Mouse (Mus musculus): ENCODE results near the gene Tesc. TPM values are rescaled to one million over a fixed set of nuclear protein-coding genes. Genes with fewer than 3 reads are reported as not detected.

Tesc gene
- polyA plus RNA-seq, 1 experiment: not detected

DNA sequence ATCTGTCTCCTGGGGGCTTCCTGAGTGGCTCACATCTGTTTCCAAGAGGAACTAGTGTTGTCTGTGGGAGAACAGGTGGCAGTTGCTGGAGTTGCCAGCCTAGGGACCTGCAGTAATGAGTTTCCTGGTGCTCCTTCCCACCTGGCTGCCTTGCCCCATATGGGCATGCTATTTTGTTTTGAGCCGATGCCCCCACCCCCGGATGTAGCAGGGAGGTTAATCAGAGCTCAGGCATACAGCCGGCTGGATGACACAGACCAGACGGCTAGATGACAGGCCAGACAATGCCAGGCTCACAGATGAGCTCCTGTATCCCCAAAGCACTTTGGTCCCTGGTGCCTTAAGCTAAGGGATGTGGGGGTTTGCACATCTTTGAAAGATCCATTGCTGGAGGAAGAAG is 5.8 kb downstream of the Tesc start:
- Histone ChIP-seq H3K4me1 (ENCODE audit: control insufficient read depth, insufficient read depth, low read length) (peaks cover 52% of the 10 kb centered on the region), H3K27ac (ENCODE audit: insufficient read depth, low read depth, low read length) (no peak overlapping the region), H3K4me3 (ENCODE audit: insufficient read depth, low read depth, low read length) (no peak overlapping the region)
- TF ChIP-seq POLR2A (IDR thresholded peaks at IDR 0.05; ENCODE audit: insufficient read depth, low read depth, low read length) (no peak), CTCF (IDR thresholded peaks at IDR 0.05; ENCODE audit: insufficient read depth, low read depth, low read length) (no peak)
- WGBS: 62% methylated on average over 4 of the region's 4 CpGs

DNA sequence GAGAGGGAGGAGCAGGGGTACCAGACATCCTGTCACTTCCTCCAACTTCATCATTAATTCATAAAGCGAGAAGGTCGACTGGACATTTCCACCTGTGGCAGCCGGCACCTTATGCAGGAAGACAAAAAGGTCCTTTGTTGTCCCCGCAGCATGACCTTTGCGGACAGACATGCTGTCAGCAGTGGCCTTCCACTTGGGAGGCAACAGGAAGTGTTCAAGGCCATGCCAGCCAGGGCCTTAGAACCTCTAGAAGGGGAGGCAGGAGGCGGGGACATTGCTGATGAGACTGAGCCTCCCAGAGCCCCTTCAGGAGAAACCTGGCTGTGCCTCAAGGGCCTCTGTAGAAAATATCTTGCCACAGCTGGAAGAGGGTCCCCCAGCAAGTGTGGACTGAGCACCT is 6.2 kb downstream of the Tesc start:
- H3K4me1 ChIP-seq (ENCODE audit: control insufficient read depth, insufficient read depth, low read length): peaks cover 49% of the 10 kb centered on the region
- 82% methylated on average over 6 of the region's 6 CpGs for WGBS
- H3K27ac ChIP-seq (ENCODE audit: insufficient read depth, low read depth, low read length): no peak overlapping the region

DNA sequence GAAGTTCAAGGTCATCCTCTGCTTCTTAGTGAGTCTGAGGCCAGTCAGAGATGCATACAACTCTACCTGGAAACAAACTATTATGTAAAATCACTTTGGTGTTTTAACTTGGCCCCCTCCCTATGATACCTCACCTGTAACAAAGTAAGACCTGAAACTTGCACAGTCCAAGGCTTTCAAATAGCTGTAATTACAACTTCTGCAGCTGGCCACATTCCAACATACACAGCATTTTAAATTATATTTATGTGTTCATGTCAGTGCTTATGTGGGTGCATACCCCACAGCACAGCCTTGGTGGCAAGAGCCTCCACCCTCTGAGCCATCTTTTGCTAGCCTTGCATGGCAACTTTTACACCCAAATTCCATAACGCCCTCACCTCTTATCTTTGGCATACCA is 7.1 kb downstream of the Tesc start:
- WGBS: 92% methylated on average over 1 of the region's 1 CpGs
- Histone ChIP-seq H3K27ac (ENCODE audit: insufficient read depth, low read depth, low read length) (no peak overlapping the region), H3K4me1 (ENCODE audit: control insufficient read depth, insufficient read depth, low read length) (peaks cover 49% of the 10 kb centered on the region), H3K4me3 (ENCODE audit: insufficient read depth, low read depth, low read length) (no peak overlapping the region)
- TF ChIP-seq CTCF (IDR thresholded peaks at IDR 0.05; ENCODE audit: insufficient read depth, low read depth, low read length): no peak
- no peak for TF ChIP-seq POLR2A (IDR thresholded peaks at IDR 0.05; ENCODE audit: insufficient read depth, low read depth, low read length)

More for the DNA sequence above, 6.2 kb downstream of the Tesc start:
- no peak overlapping the region for H3K4me3 ChIP-seq (ENCODE audit: insufficient read depth, low read depth, low read length)
- no peak for TF ChIP-seq CTCF (IDR thresholded peaks at IDR 0.05; ENCODE audit: insufficient read depth, low read depth, low read length)
- TF ChIP-seq POLR2A (IDR thresholded peaks at IDR 0.05; ENCODE audit: insufficient read depth, low read depth, low read length): no peak

DNA sequence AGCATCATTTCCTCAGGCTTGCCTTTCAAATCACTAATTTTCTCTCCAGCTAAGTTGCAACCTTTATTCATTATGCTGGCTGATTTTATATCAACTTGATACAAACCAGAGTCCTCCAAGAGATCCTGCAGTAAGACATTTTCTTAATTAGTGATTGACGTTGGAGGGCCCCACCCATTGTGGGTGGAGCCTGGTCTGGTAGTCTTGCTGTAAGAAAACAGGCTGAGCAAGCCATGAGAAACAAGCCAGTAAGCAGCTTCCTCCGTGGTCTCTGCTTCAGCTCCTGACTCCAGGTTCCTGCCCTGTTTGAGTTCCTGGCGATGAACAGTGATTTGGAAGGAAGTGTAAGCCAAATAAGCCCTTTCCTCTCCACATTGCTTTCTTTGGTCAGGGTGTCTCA is 8.2 kb downstream of the Tesc start:
- TF ChIP-seq POLR2A (IDR thresholded peaks at IDR 0.05; ENCODE audit: insufficient read depth, low read depth, low read length): no peak
- no peak for TF ChIP-seq CTCF (IDR thresholded peaks at IDR 0.05; ENCODE audit: insufficient read depth, low read depth, low read length)
- Histone ChIP-seq H3K4me1 (ENCODE audit: control insufficient read depth, insufficient read depth, low read length) (peaks cover 39% of the 10 kb centered on the region), H3K4me3 (ENCODE audit: insufficient read depth, low read depth, low read length) (no peak overlapping the region), H3K27ac (ENCODE audit: insufficient read depth, low read depth, low read length) (no peak overlapping the region)
- 61% methylated on average over 3 of the region's 3 CpGs for WGBS

DNA sequence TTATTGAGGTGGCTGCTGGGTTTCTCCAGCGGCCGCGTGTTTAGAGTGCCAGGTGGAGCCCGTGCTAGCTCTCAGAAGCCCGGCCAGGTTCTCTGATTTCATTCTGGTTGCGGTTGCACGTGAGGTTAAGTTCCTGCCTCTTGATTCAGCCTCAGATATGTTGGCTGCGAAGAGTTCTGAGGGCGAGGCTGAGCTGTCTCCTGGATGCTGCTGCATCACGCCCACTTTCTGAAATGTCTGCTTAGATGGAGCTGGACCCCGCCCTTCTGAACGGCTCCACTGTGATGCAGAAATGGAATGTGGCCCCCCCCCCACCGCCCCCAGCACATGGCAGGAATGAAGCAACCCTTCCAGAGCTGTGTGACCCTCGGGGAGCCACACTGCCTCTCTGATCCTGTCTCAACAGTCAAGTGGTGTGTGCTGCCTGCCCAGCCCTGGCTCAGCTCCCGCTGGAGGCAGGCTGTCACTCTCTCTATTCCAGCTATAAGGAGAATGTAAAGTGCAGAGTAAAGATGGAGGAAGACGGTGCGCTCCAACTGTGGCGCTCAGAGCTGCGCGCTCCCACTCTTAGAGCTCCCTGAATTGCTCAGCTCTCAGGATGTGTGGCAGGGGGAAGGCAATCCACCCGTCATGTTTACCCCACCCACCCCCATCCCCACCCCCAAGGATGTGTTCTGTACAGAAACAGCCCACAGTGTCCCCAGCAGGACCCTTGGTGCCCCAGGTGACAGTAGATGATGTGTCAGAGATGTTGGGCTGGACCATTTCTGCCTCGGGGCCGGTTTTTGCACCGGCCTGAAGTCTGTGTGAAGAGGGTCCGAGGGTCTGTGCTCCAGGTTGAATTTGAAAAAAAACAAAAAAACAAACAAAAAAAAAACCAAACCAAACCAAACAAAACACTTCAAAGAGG is 9.6 kb downstream of the Tesc start:
- Histone ChIP-seq H3K4me1 (ENCODE audit: control insufficient read depth, insufficient read depth, low read length) (peaks cover 30% of the 10 kb centered on the region), H3K4me3 (ENCODE audit: insufficient read depth, low read depth, low read length) (no peak overlapping the region; the same call in 1 of the 2 replicates), H3K27ac (ENCODE audit: insufficient read depth, low read depth, low read length) (peak overlapping the region; percentile 33)
- no peak for TF ChIP-seq CTCF (IDR thresholded peaks at IDR 0.05; ENCODE audit: insufficient read depth, low read depth, low read length)
- no peak for TF ChIP-seq POLR2A (IDR thresholded peaks at IDR 0.05; ENCODE audit: insufficient read depth, low read depth, low read length)
- 27% methylated on average over 25 of the region's 25 CpGs for WGBS

DNA sequence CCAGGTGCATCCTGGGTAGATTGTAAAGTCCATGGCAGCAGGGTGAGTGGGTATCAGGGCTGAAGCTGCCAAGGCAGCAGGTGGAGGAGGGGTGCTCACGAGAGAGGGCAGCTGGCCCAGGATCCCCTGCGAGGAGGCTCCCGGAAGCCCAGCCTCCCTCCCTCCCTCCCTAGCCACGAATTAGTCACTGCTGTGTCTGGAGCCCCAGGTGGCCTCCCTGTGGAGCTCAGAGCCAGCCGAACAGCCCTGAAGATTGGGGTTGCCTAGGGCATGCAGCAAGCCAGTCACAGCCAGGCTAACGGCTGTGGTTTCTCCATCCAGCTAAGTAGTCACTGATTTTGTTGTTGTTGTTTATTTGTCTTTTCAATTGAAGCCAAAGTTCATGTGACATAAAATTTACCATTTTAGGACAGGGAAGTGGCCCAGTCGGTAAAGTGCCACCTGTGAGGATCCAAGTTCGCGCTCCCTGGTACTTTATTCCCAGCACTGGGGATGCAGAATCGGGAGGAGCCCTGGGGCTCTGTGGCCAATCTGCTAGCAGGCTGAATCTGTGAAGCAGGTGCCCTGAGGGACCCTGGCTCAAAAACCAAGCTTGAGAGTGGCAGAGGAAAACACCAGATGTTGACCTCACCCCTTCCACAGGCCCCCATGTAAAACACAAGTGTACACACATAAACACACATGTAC is 10.4 kb downstream of the Tesc start:
- 15% methylated on average over 10 of the region's 10 CpGs for WGBS

DNA sequence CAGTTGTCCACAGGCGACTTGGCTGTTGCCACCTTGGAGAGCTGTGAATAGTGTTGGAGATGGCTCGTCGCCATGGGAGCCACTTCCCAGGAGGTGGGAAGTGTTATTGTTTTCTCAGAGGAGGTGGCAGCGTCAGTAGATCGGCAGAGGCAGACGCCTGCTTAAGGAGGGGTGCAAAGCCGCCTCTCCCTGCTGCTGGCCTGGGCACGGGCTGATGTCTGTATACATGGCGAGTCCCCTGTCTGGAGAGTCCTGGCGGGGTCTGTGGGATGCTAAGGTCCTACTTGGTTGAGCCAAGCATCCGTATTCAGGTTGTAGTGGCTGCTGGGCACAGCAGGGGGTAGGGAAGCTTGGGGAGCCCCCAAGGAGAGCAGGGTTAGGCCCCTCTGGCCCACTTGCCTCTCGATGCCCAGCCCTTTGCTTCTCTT is 11.7 kb downstream of the Tesc start:
- 23% methylated on average over 12 of the region's 12 CpGs for WGBS
- H3K27ac ChIP-seq (ENCODE audit: insufficient read depth, low read depth, low read length): peak overlapping the region; percentile 56; the same call in 1 of the 2 replicates

More for the DNA sequence above, 10.4 kb downstream of the Tesc start:
- Histone ChIP-seq H3K27ac (ENCODE audit: insufficient read depth, low read depth, low read length) (peak overlapping the region; percentile 33), H3K4me3 (ENCODE audit: insufficient read depth, low read depth, low read length) (no peak overlapping the region), H3K4me1 (ENCODE audit: control insufficient read depth, insufficient read depth, low read length) (peaks cover 30% of the 10 kb centered on the region)
- TF ChIP-seq POLR2A (IDR thresholded peaks at IDR 0.05; ENCODE audit: insufficient read depth, low read depth, low read length) (no peak), CTCF (IDR thresholded peaks at IDR 0.05; ENCODE audit: insufficient read depth, low read depth, low read length) (no peak)

DNA sequence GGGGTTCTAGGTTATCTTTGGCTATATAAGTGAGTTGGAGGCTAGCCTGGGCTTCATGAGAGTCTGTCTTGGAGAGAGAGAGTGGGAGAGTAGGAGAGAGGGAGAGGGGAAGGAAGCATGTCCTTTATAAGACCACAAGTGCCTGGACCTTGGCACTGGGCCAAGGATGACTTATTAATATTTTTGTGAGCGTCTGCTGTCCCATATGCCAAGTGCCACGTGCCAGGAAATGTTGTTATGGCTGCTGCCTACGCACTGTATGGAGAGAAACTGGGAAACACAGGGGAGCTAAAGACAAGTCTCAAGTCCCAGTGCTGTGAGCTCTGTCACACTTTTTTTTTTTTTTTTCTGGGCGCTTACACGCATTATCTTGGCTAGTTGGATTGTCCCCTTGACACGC is 15.1 kb downstream of the Tesc start:
- Histone ChIP-seq H3K27ac (ENCODE audit: insufficient read depth, low read depth, low read length) (no peak overlapping the region), H3K4me3 (ENCODE audit: insufficient read depth, low read depth, low read length) (no peak overlapping the region), H3K4me1 (ENCODE audit: control insufficient read depth, insufficient read depth, low read length) (peaks cover 14% of the 10 kb centered on the region)
- WGBS: 89% methylated on average over 6 of the region's 6 CpGs
- no peak for TF ChIP-seq CTCF (IDR thresholded peaks at IDR 0.05; ENCODE audit: insufficient read depth, low read depth, low read length)

More for the DNA sequence above, 11.7 kb downstream of the Tesc start:
- no peak overlapping the region for H3K4me3 ChIP-seq (ENCODE audit: insufficient read depth, low read depth, low read length)
- peaks cover 30% of the 10 kb centered on the region for H3K4me1 ChIP-seq (ENCODE audit: control insufficient read depth, insufficient read depth, low read length)
- TF ChIP-seq CTCF (IDR thresholded peaks at IDR 0.05; ENCODE audit: insufficient read depth, low read depth, low read length): no peak
- TF ChIP-seq POLR2A (IDR thresholded peaks at IDR 0.05; ENCODE audit: insufficient read depth, low read depth, low read length): no peak

DNA sequence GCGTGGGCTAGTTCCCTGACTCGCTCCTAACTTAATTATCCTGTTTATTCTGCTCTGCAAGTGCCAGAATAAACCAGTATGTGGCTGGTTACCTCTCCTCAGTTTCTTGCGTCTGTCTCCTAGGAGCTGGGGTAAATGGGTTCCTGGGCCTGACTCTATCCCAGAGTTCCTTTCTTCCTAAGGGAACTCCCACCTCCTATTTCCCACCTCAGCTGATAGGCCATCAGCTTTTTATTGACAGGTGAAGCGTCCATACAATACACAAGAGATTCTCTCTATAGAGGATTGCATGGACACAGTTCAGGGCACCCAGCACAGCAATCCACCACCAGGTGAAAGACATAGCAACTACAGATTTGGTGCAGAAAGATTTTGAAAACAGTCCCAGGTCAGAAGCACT is 16.2 kb downstream of the Tesc start:
- H3K27ac ChIP-seq (ENCODE audit: insufficient read depth, low read depth, low read length): no peak overlapping the region
- peaks cover 8% of the 10 kb centered on the region for H3K4me1 ChIP-seq (ENCODE audit: control insufficient read depth, insufficient read depth, low read length)
- 80% methylated on average over 4 of the region's 4 CpGs for WGBS
- no peak for TF ChIP-seq CTCF (IDR thresholded peaks at IDR 0.05; ENCODE audit: insufficient read depth, low read depth, low read length)
- no peak for TF ChIP-seq POLR2A (IDR thresholded peaks at IDR 0.05; ENCODE audit: insufficient read depth, low read depth, low read length)
- H3K4me3 ChIP-seq (ENCODE audit: insufficient read depth, low read depth, low read length): no peak overlapping the region

Measured in olfactory bulb, adult 2 months (tissue).